Mouse (Mus musculus) heart, embryonic 13.5 days (tissue): ENCODE measurements at regions not wholly inside any gene's neighbourhood (a gene's known extent, or its start where the extent isn't known, plus 50 kb on each side); places are given as distances from the start of the nearest gene placed in this dataset.
"Not testable (repeated sequence)": the region's sequence is repeated elsewhere in the genome, so short reads cannot be mapped to it uniquely, and the experiment has no call there.

Source experiments
- ATAC-seq: fragments of 200-750 bp; cut with Nextera tagmentation; 2 replicates; pipeline ENCODE4 v1.8.0; 2017; ENCODE audit warnings: moderate TSS enrichment; ENCODE audit not compliant: insufficient number of reproducible peaks, low FRiP score, low TSS enrichment; ENCODE audit errors: extremely low read depth
- H3K27ac ChIP-seq: fragments of 300-500 bp; sonication (generic); replicated peaks from 2 replicates; pipeline ENCODE4 v1.5.1; 2015; ENCODE audit warnings: moderate library complexity, mild to moderate bottlenecking, inconsistent platforms
- H3K27me3 ChIP-seq: fragments of 300-500 bp; sonication (generic); replicated peaks from 2 replicates; pipeline ENCODE4 v1.6.1; 2015; ENCODE audit warnings: mild to moderate bottlenecking, inconsistent platforms
- H3K36me3 ChIP-seq: fragments of 300-500 bp; sonication (generic); 2 replicates; pipeline ENCODE4 v1.6.1; 2015; ENCODE audit warnings: mild to moderate bottlenecking, inconsistent platforms
- H3K4me1 ChIP-seq: fragments of 300-500 bp; sonication (generic); 2 replicates; pipeline ENCODE4 v1.6.1; 2015; ENCODE audit warnings: inconsistent platforms
- H3K4me2 ChIP-seq: fragments of 300-500 bp; sonication (generic); 2 replicates; pipeline ENCODE4 v1.6.1; 2015; ENCODE audit warnings: inconsistent platforms, mild to moderate bottlenecking, moderate library complexity
- H3K4me3 ChIP-seq: fragments of 300-500 bp; sonication (generic); 2 replicates; pipeline ENCODE4 v1.5.1; 2015; ENCODE audit warnings: moderate library complexity, mild to moderate bottlenecking, inconsistent platforms
- H3K9ac ChIP-seq: fragments of 300-500 bp; sonication (generic); 2 replicates; pipeline ENCODE4 v1.6.1; 2015; ENCODE audit warnings: inconsistent platforms, mild to moderate bottlenecking, moderate library complexity
- H3K9me3 ChIP-seq: fragments of 300-500 bp; sonication (generic); 2 replicates; pipeline ENCODE4 v1.6.1; 2016; ENCODE audit warnings: inconsistent platforms
- WGBS: fragments of 180-500 bp; shearing (Covaris S2); methylation state at CpG from one replicate; pipeline ENCODE4 v1.1.7; 2015; ENCODE audit warnings: mixed read lengths; 5-methylcytosine and 5-hydroxymethylcytosine counted together

DNA sequence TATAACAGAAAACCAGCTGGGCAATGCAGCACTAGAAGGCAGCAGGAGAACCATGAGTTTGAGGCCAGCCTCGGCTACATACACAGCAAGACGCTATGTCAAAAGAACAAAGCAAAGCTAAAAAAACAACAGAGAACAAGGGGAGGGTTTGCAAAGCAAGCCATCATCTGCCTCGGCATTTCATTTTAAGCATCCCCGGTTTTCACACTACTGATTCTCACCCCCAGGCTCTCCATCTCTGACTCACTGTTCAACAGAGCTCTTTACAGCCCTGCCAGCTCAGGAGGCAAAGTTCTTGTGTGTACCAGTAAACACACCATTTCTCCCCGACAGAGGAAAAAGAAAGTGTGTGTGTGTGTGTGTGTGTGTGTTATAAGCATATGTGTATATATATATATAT is 571.6 kb upstream of the Gm10131 start:
- H3K4me2 ChIP-seq, result no peak overlapping the region
- 75% methylated on average over 5 of the region's 5 CpGs for WGBS

DNA sequence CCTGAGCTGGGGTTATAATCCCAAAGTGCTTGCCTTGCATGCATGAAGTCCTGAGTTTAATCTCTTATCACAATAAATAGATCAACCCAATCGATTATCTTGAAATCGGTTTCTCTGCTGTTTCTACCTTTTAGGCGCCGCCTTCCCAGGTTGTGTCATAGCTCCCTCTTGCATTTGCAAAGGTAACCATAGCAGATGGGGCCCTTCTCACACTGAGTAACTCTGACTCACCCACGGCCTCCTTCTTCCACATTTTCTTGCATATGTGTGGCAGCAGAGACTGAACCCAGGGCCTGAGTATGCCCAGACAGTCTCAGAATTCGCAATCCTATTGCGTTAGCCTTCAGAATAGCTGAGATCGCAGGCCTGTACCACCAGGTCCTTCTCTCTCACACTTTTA is 570.7 kb upstream of the Gm10131 start:
- WGBS, result 79% methylated on average over 8 of the region's 8 CpGs
- Histone ChIP-seq H3K36me3 (no peaks in the 10 kb centered on the region), H3K4me3 (no peak overlapping the region), H3K9me3 (no peaks in the 10 kb centered on the region), H3K27ac (no peak overlapping the region), H3K4me2 (no peak overlapping the region), H3K4me1 (peaks cover 6% of the 10 kb centered on the region), H3K9ac (no peak overlapping the region), H3K27me3 (peaks cover 24% of the 10 kb centered on the region; the same call in 1 of the 2 replicates)
- ATAC-seq, result no peak

More for the DNA sequence above, 571.6 kb upstream of the Gm10131 start:
- ATAC-seq, result no peak
- Histone ChIP-seq H3K4me1 (peaks cover 6% of the 10 kb centered on the region), H3K4me3 (no peak overlapping the region), H3K27me3 (peaks cover 27% of the 10 kb centered on the region; the same call in 1 of the 2 replicates), H3K9ac (no peak overlapping the region), H3K27ac (no peak overlapping the region), H3K36me3 (no peaks in the 10 kb centered on the region), H3K9me3 (no peaks in the 10 kb centered on the region)

DNA sequence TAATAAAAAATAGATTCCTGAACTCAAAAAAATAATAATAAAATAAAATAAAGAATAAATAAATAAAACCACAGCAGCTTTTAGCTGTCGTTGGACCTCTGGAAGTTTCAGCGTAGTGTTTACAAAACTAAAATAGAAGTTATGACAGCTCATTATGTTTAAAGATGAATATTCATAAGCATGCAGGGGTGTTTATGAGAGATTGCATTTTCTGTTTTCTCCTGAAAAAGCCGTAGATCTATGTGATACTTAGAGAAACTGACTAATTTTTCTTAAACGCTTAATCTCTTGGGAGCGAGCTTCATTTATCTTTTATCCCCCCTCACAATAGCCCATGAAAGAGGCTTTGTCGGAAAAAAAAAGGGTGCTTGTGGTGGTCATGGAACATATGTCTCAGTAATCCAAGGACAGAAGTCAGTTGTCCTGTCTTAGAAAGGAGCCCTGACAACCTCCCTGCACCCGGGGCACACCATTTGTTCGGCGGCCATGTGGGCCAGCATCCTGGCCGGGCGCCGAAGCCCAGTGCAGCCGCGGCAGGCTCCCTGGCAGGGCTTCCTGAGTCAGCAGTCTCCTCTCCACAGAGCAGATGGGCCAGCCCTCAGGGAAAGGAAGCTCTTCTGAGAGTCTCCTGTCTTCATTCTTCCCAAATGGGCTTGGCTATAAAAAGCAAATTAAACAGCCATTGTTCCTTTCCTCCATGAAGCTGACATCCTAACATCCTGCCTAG is 568.2 kb upstream of the Gm10131 start:
- WGBS, result 24% methylated on average over 14 of the region's 14 CpGs
- ATAC-seq, result no peak; the same call in 1 of the 2 replicates
- no peak overlapping the region for H3K9ac ChIP-seq
- H3K4me3 ChIP-seq, result no peak overlapping the region
- H3K4me2 ChIP-seq, result peak overlapping the region; percentile 51
- no peak overlapping the region for H3K27ac ChIP-seq
- H3K27me3 ChIP-seq, result peaks cover 7% of the 10 kb centered on the region; the same call in 1 of the 2 replicates
- H3K36me3 ChIP-seq, result no peaks in the 10 kb centered on the region
- no peaks in the 10 kb centered on the region for H3K9me3 ChIP-seq
- H3K4me1 ChIP-seq, result peaks cover 6% of the 10 kb centered on the region

DNA sequence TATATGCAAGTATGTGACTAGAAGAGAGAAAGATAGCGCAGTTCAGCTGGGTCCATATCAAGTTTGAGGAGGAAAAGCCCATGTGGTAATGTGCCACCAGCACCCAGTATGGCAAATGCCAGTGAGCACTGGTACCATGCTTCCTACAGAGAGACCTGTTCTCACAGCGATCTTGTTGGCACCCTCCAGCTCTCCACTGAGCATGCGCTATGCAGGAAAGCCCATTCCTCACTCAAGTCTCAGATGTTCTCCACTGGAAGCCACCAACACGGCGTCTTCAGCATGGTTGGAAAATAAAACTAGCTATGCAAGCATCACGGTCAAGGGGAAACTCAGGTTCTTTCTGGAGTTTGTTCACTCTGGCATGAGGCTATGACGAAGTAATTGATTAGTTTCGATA is 567.3 kb upstream of the Gm10131 start:
- Histone ChIP-seq H3K9me3 (no peaks in the 10 kb centered on the region), H3K9ac (no peak overlapping the region), H3K27me3 (no peaks in the 10 kb centered on the region; the same call in 1 of the 2 replicates), H3K4me3 (no peak overlapping the region), H3K4me2 (no peak overlapping the region), H3K36me3 (no peaks in the 10 kb centered on the region), H3K27ac (no peak overlapping the region), H3K4me1 (peaks cover 6% of the 10 kb centered on the region)
- ATAC-seq, result no peak
- 94% methylated on average over 8 of the region's 8 CpGs for WGBS

DNA sequence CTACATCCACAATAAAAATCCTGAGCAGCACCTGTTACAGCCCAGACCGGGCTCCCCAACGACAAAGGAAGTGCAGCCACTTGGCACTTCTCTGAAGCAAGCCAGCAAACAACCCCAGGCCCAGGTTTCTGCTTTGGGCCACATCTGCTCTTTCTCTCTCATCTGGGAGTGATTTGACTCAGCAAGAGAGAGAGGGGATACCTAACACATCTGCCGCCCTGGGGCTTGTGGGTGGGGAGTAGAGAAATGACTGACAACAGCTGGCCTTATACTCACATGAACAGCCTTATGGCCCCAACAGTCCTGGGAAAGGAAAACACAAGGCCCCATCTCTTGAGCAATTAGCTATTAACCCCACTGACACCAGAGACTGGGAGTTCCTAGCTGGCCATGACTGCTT is 560.2 kb upstream of the Gm10131 start:
- H3K4me3 ChIP-seq, result no peak overlapping the region
- H3K4me1 ChIP-seq, result peaks cover 13% of the 10 kb centered on the region
- no peak overlapping the region for H3K4me2 ChIP-seq
- H3K27ac ChIP-seq, result no peak overlapping the region
- WGBS, result 18% methylated on average over 3 of the region's 3 CpGs
- no peaks in the 10 kb centered on the region for H3K9me3 ChIP-seq
- no peaks in the 10 kb centered on the region for H3K36me3 ChIP-seq
- no peak for ATAC-seq
- H3K9ac ChIP-seq, result no peak overlapping the region
- no peaks in the 10 kb centered on the region; the same call in 1 of the 2 replicates for H3K27me3 ChIP-seq

DNA sequence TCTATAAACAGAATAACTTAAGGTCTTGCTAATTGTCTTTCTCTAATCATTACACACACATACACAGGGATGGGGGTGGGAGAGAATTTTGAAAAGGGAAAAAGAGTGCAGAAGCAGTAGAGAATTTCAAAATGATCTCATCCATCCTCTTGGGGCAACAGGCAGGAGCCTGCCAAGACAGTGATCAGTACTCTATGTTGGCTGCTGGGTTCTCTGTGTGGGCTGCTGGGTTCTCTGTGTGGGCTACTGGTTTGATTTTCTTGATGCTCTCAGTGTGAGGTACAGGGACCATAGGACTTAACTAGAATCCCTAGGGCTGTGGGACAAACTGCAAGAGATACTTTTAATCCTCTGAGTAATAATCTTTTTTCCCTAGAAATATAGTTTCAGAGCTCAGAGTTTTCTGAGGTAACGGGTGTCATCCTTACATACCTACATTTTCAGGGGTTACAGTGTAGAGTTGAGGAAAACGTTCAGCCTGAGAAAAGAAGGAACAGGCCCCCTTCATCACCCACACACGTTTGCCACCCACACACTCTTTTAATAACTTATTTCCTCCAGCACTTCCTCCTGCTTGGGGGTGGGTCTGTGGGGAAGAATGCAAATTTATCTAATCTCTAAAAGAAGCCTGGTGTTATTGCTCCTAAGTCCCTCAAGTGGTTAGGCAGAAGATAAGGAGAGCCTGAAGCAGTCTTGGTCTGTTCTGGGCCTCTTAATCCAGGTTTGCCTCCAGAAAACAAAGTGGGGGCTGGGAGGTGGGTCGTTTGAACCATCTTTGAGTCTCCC is 559.6 kb upstream of the Gm10131 start:
- no peak overlapping the region for H3K4me3 ChIP-seq
- no peak overlapping the region for H3K27ac ChIP-seq
- no peak overlapping the region for H3K4me2 ChIP-seq
- H3K9me3 ChIP-seq, result no peaks in the 10 kb centered on the region
- no peak for ATAC-seq
- H3K9ac ChIP-seq, result no peak overlapping the region
- 18% methylated on average over 4 of the region's 4 CpGs for WGBS
- H3K36me3 ChIP-seq, result no peaks in the 10 kb centered on the region
- H3K4me1 ChIP-seq, result peaks cover 13% of the 10 kb centered on the region
- no peaks in the 10 kb centered on the region; the same call in 1 of the 2 replicates for H3K27me3 ChIP-seq

DNA sequence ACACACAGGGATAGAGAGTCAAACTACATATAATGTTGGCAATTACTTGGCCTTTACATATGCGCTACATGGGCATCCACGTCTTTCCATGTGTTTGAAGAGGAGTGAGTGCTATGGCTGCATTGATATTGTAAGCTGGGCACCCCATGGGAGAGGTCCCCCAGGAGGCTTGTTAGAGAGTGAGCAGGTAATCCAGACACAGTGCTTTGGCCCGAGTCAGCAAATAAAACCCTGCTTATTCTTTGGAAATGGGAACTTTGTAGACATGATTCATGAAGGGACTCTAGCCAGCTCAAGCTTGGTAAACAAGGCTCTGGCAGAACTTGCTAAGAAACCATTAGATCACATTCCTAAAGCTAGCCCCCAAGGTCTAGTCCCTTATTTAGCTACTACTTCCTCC is 557.6 kb upstream of the Gm10131 start:
- H3K27me3 ChIP-seq, result no peaks in the 10 kb centered on the region; the same call in 1 of the 2 replicates
- H3K27ac ChIP-seq, result no peak overlapping the region
- peaks cover 13% of the 10 kb centered on the region for H3K4me1 ChIP-seq
- no peak overlapping the region for H3K4me3 ChIP-seq
- H3K9me3 ChIP-seq, result no peaks in the 10 kb centered on the region
- H3K36me3 ChIP-seq, result no peaks in the 10 kb centered on the region
- H3K4me2 ChIP-seq, result no peak overlapping the region
- H3K9ac ChIP-seq, result no peak overlapping the region
- no peak for ATAC-seq
- 72% methylated on average over 3 of the region's 3 CpGs for WGBS

DNA sequence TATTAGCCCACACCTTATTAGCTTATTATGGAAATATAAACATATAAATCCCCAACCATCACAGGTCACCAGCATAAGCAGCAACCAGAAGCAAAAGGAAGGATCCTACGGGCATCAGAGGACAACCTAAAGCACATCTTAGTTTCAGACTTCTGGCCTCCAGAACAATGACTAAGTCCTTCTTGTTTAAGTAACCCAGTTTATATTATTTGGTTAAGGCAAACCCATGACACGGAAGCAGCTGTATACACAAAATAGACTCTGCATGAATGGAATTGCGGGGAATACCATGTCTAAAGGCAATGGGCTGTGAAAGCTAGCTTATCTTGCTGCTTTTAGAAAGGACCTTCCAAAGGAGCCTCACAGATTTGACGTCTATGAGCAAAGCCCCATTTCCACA is 552.9 kb upstream of the Gm10131 start:
- no peaks in the 10 kb centered on the region for H3K4me1 ChIP-seq
- no peak overlapping the region for H3K4me2 ChIP-seq
- ATAC-seq, result no peak
- H3K4me3 ChIP-seq, result no peak overlapping the region
- 76% methylated on average over 4 of the region's 4 CpGs for WGBS
- H3K9me3 ChIP-seq, result no peaks in the 10 kb centered on the region
- H3K27me3 ChIP-seq, result no peaks in the 10 kb centered on the region
- no peak overlapping the region for H3K9ac ChIP-seq
- H3K27ac ChIP-seq, result no peak overlapping the region
- no peaks in the 10 kb centered on the region for H3K36me3 ChIP-seq

DNA sequence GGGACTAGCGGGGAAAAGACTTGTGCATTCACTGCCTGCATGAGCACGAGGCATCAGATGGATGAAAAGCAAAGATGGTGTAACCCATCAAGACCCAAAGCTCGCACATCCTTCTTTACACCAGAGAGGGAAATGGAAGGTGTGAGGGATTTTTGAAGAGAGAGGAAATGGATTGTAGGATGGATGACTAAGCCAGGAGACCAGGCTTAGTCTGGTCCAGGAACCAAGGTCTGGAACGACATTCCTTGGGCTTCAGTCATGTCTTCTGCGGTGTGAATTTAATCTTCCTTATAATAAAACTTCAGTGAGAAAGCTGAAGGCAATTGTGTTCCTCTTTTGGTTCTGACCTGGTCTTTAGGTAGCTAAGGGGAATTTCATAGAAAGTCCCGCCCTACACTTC is 551.0 kb upstream of the Gm10131 start:
- 86% methylated on average over 6 of the region's 6 CpGs for WGBS

DNA sequence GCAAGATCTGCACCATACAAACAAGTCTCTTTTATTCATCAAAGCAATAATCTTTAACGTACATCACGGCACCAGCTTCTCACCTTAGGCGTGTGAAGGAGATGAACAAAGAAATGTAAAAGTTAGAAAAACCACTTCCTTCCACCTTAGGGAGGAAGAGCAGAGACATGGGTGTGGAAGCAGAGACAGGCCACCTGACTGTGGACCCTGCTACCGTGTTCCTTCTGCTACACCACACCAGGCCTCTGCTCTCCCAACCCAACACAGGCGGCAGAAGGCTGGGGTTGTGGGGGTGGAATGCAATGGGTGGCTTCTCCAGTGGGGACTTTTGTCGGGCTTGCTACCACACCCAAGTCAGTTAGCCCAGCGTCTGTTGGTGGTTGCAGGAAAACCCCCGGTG is 540.2 kb upstream of the Gm10131 start:
- peaks cover 11% of the 10 kb centered on the region for H3K9me3 ChIP-seq
- H3K27ac ChIP-seq, result no peak overlapping the region
- no peak for ATAC-seq
- H3K4me3 ChIP-seq, result no peak overlapping the region
- H3K36me3 ChIP-seq, result no peaks in the 10 kb centered on the region
- H3K27me3 ChIP-seq, result no peaks in the 10 kb centered on the region
- H3K4me2 ChIP-seq, result no peak overlapping the region
- no peaks in the 10 kb centered on the region for H3K4me1 ChIP-seq
- 76% methylated on average over 8 of the region's 8 CpGs for WGBS
- no peak overlapping the region for H3K9ac ChIP-seq

More for the DNA sequence above, 551.0 kb upstream of the Gm10131 start:
- H3K36me3 ChIP-seq, result no peaks in the 10 kb centered on the region
- H3K4me2 ChIP-seq, result no peak overlapping the region
- no peaks in the 10 kb centered on the region for H3K9me3 ChIP-seq
- H3K4me3 ChIP-seq, result no peak overlapping the region
- no peak overlapping the region for H3K27ac ChIP-seq
- H3K27me3 ChIP-seq, result no peaks in the 10 kb centered on the region
- H3K9ac ChIP-seq, result no peak overlapping the region
- ATAC-seq, result no peak
- no peaks in the 10 kb centered on the region for H3K4me1 ChIP-seq

DNA sequence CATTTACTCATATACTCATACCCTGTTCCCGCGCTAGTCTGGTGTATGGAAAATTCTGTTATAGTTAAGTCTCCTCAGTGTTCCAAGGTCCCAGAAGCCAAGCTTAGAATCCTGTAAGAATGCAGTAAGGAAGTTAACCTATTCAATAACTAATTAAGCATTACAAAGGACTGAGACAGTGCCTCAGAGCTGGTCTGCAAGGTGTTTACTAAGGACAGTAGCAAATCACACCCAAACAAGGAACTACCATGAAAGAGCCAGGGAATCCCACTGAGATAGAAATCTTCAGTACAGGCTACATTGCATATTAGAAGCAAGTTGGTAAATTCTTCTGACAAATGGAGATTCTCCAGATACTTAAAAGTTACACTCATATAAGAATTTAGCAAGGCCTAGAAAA is 516.7 kb upstream of the Gm10131 start:
- H3K4me2 ChIP-seq, H3K36me3 ChIP-seq, H3K27ac ChIP-seq, H3K27me3 ChIP-seq, H3K9me3 ChIP-seq, H3K9ac ChIP-seq, H3K4me3 ChIP-seq, H3K4me1 ChIP-seq, ATAC-seq: not testable (repeated sequence)
- 91% methylated on average over 2 of the region's 2 CpGs for WGBS
